Mouse (Mus musculus) brown adipose tissue, adult 24 weeks (tissue): ENCODE measurements at regions not wholly inside any gene's neighbourhood (a gene's known extent, or its start where the extent isn't known, plus 50 kb on each side); places are given as distances from the start of the nearest gene placed in this dataset.

Source experiments
- H3K27ac ChIP-seq: fragments of 200-500 bp; replicated peaks from 2 replicates; pipeline ENCODE4 v1.5.1; 2012; ENCODE audit warnings: low read depth, mild to moderate bottlenecking, low read length
- H3K4me1 ChIP-seq: fragments of 200-500 bp; 2 replicates; pipeline ENCODE4 v1.6.1; 2012; ENCODE audit warnings: low read length, mixed read lengths; ENCODE audit not compliant: control insufficient read depth, insufficient read depth, insufficient read length
- H3K4me3 ChIP-seq: fragments of 200-500 bp; 2 replicates; pipeline ENCODE4 v1.5.1; 2012; ENCODE audit warnings: low read depth, mild to moderate bottlenecking, low read length, moderate library complexity; ENCODE audit not compliant: insufficient read depth

- no peak overlapping the region for H3K27ac ChIP-seq
- no peaks in the 10 kb centered on the region for H3K4me1 ChIP-seq
- H3K4me3 ChIP-seq = no peak overlapping the region
Observed at GRCm38 (mm10) chr14:33735653-33736052, 146.6 kb downstream of the Ptpn20 start.

GRCm38 (mm10) chr14:33746181-33746580 is 157.2 kb downstream of the Ptpn20 start:
- Histone ChIP-seq H3K27ac (no peak overlapping the region), H3K4me1 (peaks cover 2% of the 10 kb centered on the region; the same call in 1 of the 2 replicates), H3K4me3 (no peak overlapping the region)

- Histone ChIP-seq H3K4me1 (no peaks in the 10 kb centered on the region), H3K27ac (no peak overlapping the region), H3K4me3 (no peak overlapping the region)
Observed at GRCm38 (mm10) chr14:33759656-33760055, 163.7 kb upstream of the Gdf10 start.

GRCm38 (mm10) chr14:33763641-33764046 is 159.7 kb upstream of the Gdf10 start:
- H3K4me3 ChIP-seq = no peak overlapping the region
- no peak overlapping the region for H3K27ac ChIP-seq
- no peaks in the 10 kb centered on the region for H3K4me1 ChIP-seq

- no peak overlapping the region for H3K27ac ChIP-seq
- H3K4me3 ChIP-seq = no peak overlapping the region
- H3K4me1 ChIP-seq = no peaks in the 10 kb centered on the region
Observed at GRCm38 (mm10) chr14:33765767-33766166, 157.6 kb upstream of the Gdf10 start.

GRCm38 (mm10) chr14:33772374-33772773 is 151.0 kb upstream of the Gdf10 start:
- no peak overlapping the region for H3K27ac ChIP-seq
- no peaks in the 10 kb centered on the region for H3K4me1 ChIP-seq

GRCm38 (mm10) chr14:33789556-33789955 is 133.8 kb upstream of the Gdf10 start:
- no peaks in the 10 kb centered on the region for H3K4me1 ChIP-seq
- H3K4me3 ChIP-seq = no peak overlapping the region
- no peak overlapping the region for H3K27ac ChIP-seq

More at GRCm38 (mm10) chr14:33772374-33772773, 151.0 kb upstream of the Gdf10 start:
- no peak overlapping the region for H3K4me3 ChIP-seq

- no peak overlapping the region for H3K4me3 ChIP-seq
- H3K4me1 ChIP-seq = no peaks in the 10 kb centered on the region
- H3K27ac ChIP-seq = no peak overlapping the region
Observed at GRCm38 (mm10) chr14:33794262-33794661, 129.1 kb upstream of the Gdf10 start.

- Histone ChIP-seq H3K27ac (no peak overlapping the region), H3K4me1 (no peaks in the 10 kb centered on the region), H3K4me3 (no peak overlapping the region)
Observed at GRCm38 (mm10) chr14:33797551-33798303, 125.7 kb upstream of the Gdf10 start.

- Histone ChIP-seq H3K4me1 (peaks cover 5% of the 10 kb centered on the region), H3K4me3 (no peak overlapping the region), H3K27ac (no peak overlapping the region)
Observed at GRCm38 (mm10) chr14:33804321-33804720, 119.1 kb upstream of the Gdf10 start.

GRCm38 (mm10) chr14:33804721-33805120 is 118.7 kb upstream of the Gdf10 start:
- H3K4me1 ChIP-seq = peaks cover 7% of the 10 kb centered on the region
- no peak overlapping the region for H3K27ac ChIP-seq
- no peak overlapping the region for H3K4me3 ChIP-seq

GRCm38 (mm10) chr14:33807196-33807595 is 116.2 kb upstream of the Gdf10 start:
- H3K4me3 ChIP-seq = no peak overlapping the region
- H3K4me1 ChIP-seq = peaks cover 7% of the 10 kb centered on the region
- no peak overlapping the region for H3K27ac ChIP-seq

- Histone ChIP-seq H3K4me1 (peaks cover 7% of the 10 kb centered on the region), H3K4me3 (no peak overlapping the region), H3K27ac (no peak overlapping the region)
Observed at GRCm38 (mm10) chr14:33808593-33809265, 114.7 kb upstream of the Gdf10 start.

GRCm38 (mm10) chr14:33810584-33810983 is 112.8 kb upstream of the Gdf10 start:
- Histone ChIP-seq H3K4me1 (peaks cover 7% of the 10 kb centered on the region), H3K4me3 (no peak overlapping the region), H3K27ac (no peak overlapping the region)

GRCm38 (mm10) chr14:33811241-33811640 is 112.1 kb upstream of the Gdf10 start:
- peaks cover 7% of the 10 kb centered on the region for H3K4me1 ChIP-seq
- no peak overlapping the region for H3K27ac ChIP-seq
- no peak overlapping the region for H3K4me3 ChIP-seq

- Histone ChIP-seq H3K27ac (no peak overlapping the region), H3K4me1 (peaks cover 7% of the 10 kb centered on the region), H3K4me3 (no peak overlapping the region)
Observed at GRCm38 (mm10) chr14:33812266-33812665, 111.1 kb upstream of the Gdf10 start.
